Mouse (Mus musculus) liver, adult 2 months (tissue): ENCODE data around the gene Pex6.

Experiments used
- CTCF ChIP-seq: fragments of 200-500 bp; IDR thresholded peaks from 2 replicates; pipeline ENCODE4 v1.5.1; 2011; ENCODE audit warnings: low read depth, low read length, control low read depth
- POLR2A ChIP-seq: fragments of 200-500 bp; IDR thresholded peaks from 2 replicates; pipeline ENCODE4 v1.6.1; 2011; ENCODE audit warnings: low read length, control low read depth; ENCODE audit not compliant: insufficient read depth; ENCODE audit errors: extremely low read depth

DNA sequence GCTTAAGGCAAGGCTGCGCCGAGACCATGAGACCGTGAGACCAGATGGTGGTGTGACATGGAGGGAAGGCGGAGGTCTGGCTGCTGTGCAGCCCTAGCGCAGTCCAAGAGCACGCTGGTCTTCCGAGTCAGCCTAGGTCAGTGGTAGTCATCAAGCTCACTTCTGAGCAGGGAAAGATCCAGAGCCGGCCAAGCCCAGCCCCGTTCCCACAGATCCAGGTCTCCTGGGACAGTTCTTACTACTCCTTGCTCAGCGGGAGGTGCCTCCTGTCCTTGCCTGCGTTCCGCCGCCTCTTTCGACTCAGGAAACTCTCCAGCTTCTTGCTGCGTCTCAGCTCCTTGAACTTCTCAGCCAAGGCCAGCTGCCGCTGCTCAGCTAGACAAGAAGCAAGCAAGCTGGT is 43.6 kb upstream of the Pex6 start:
- TF ChIP-seq POLR2A (no peak), CTCF (no peak)
